Mouse (Mus musculus) intestine, embryonic 16.5 days (tissue): ENCODE data around the gene Pkp4. TPM values are rescaled to one million over a fixed set of nuclear protein-coding genes. Genes with fewer than 3 reads are reported as not detected.
A peak's percentile ranks its signal among the peaks of the same experiment; 100 is the strongest.

Experiments used
- ATAC-seq: fragments of 200-750 bp; cut with Nextera tagmentation; 2 replicates; pipeline ENCODE4 v1.8.0; 2017; ENCODE audit warnings: moderate TSS enrichment, moderate library complexity
- H3K27ac ChIP-seq: fragments of 300-500 bp; sonication (generic); 2 replicates; pipeline ENCODE4 v1.5.1; 2014; ENCODE audit warnings: mild to moderate bottlenecking, low read length
- H3K27me3 ChIP-seq: fragments of 300-500 bp; sonication (generic); replicated peaks from 2 replicates; pipeline ENCODE4 v1.6.1; 2014; ENCODE audit warnings: low read length, control low read depth, mixed read lengths; ENCODE audit not compliant: control insufficient read depth, insufficient read depth
- H3K36me3 ChIP-seq: fragments of 300-500 bp; sonication (generic); 2 replicates; pipeline ENCODE4 v1.6.1; 2014; ENCODE audit warnings: low read length, control low read depth; ENCODE audit not compliant: control insufficient read depth, insufficient read depth
- H3K4me1 ChIP-seq: fragments of 300-500 bp; sonication (generic); 2 replicates; pipeline ENCODE4 v1.6.1; 2014; ENCODE audit warnings: low read length, control low read depth, mixed read lengths; ENCODE audit not compliant: control insufficient read depth, insufficient read depth
- H3K4me2 ChIP-seq: fragments of 300-500 bp; sonication (generic); 2 replicates; pipeline ENCODE4 v1.6.1; 2014; ENCODE audit warnings: low read depth, low read length, control low read depth
- H3K4me3 ChIP-seq: fragments of 300-500 bp; sonication (generic); 2 replicates; pipeline ENCODE4 v1.5.1; 2014; ENCODE audit warnings: mild to moderate bottlenecking, low read length
- H3K9ac ChIP-seq: fragments of 300-500 bp; sonication (generic); 2 replicates; pipeline ENCODE4 v1.6.1; 2014; ENCODE audit warnings: low read depth, low read length
- H3K9me3 ChIP-seq: fragments of 300-500 bp; sonication (generic); 2 replicates; pipeline ENCODE4 v1.6.1; 2016; ENCODE audit warnings: low read length, control low read depth; ENCODE audit not compliant: control insufficient read depth
- WGBS: fragments of 180-500 bp; shearing (Covaris S2); extraction: QIAGEN DNeasy Blood & Tissue Kit; methylation state at CpG from one replicate; pipeline ENCODE4 v1.1.7; 2014; 5-methylcytosine and 5-hydroxymethylcytosine counted together
- polyA plus RNA-seq: library from polyadenylated mRNA; unstranded; fragments of >200 nt; fragmentation: Nextera tagmentation; extraction: Ambion mirVana; gene quantifications from 2 replicates; pipeline ENCODE4 v1.2.1, GENCODE M21; 2015

The Pkp4 gene
- polyA plus RNA-seq = 17.3 and 19.1 TPM in 2 replicates

DNA sequence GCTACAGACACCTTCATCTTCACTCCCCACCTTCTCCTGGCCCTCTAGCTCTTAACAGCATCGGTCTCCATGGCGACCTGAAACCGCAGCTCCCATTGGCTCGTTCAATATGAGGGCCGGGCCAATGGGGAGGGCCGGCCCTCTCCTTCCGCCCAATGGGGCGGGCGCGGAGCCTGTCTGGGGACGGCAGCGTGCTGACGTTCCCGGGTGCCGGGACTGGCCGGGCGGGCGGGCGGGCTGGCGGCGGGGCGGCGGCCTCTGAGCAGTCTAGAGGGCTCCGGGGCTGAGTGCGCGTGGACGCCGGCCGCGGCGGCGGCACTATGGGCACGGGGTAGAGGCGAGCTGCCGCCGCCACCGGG lies at the start of gene Pkp4, which contains the start of gene Ccdc148:
Gene Pkp4, plus strand, starts transcription at position 246 of the 359 bp plus-strand sequence.
Gene Ccdc148, minus strand, starts transcription at position 79 of the 359 bp plus-strand sequence.
- H3K4me2 ChIP-seq = peak within 1 kb of the TSS; percentile 58
- peak within 1 kb of the TSS; percentile 94 for H3K9ac ChIP-seq
- H3K4me1 ChIP-seq = peaks cover 5% of the 10 kb centered on the region
- no peaks in the 10 kb centered on the region for H3K9me3 ChIP-seq
- peak within 1 kb of the TSS; percentile 99 for H3K4me3 ChIP-seq
- peak; percentile 96 for ATAC-seq
- H3K27me3 ChIP-seq = no peaks in the 10 kb centered on the region
- WGBS = under 1% methylated on average over 37 of the region's 37 CpGs
- H3K36me3 ChIP-seq = no peaks in the 10 kb centered on the region
- peak within 1 kb of the TSS; percentile 89 for H3K27ac ChIP-seq

DNA sequence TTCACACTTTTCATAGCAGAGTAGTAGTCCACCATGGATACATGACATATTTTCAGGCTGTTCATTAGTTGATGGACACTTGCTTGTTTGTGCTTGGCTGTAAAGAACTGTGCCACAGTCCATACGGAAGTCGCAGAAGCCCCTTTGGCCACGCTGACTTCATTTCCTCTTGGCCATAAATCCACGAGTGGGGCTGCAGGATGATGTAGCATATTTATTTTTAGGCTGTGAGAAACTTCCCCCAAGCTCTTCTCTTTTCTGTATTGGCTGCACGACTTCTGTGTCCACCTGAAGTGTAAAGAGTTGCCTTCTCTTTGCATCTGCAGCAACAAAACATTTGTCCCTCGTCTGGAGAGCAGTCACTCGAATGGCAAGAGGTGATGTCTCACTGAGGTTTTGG lies 31.6 kb upstream of the Pkp4 start:
- H3K27me3 ChIP-seq = no peaks in the 10 kb centered on the region
- H3K4me1 ChIP-seq = no peaks in the 10 kb centered on the region
- no peak overlapping the region for H3K4me3 ChIP-seq
- ATAC-seq = no peak
- H3K36me3 ChIP-seq = no peaks in the 10 kb centered on the region
- no peak overlapping the region for H3K27ac ChIP-seq
- 66% methylated on average over 7 of the region's 7 CpGs for WGBS
- no peak overlapping the region for H3K9ac ChIP-seq
- no peaks in the 10 kb centered on the region for H3K9me3 ChIP-seq
- H3K4me2 ChIP-seq = no peak overlapping the region

DNA sequence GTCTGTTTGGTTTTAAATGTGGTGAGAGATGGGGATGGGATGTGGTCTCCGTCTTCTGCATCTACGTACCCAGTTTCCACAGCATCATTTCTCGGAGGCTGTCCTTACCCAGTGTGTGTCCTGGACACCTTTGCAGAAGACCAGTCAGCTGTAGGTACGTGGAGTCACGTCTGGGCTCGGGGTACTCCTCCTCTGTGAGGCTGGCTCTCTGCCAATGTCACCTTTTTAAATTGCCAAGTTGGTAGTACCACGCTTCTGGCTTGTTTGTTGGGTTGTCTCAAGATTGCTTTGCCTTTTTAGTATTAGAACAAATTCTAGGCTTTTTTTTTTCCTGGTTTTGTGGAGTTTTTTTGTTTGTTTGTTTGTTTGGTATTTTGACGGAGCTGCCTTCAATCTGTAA lies 30.8 kb upstream of the Pkp4 start:
- Histone ChIP-seq H3K4me3 (no peak overlapping the region), H3K27ac (no peak overlapping the region), H3K27me3 (no peaks in the 10 kb centered on the region), H3K9me3 (no peaks in the 10 kb centered on the region), H3K36me3 (no peaks in the 10 kb centered on the region), H3K9ac (no peak overlapping the region), H3K4me1 (no peaks in the 10 kb centered on the region), H3K4me2 (no peak overlapping the region)
- no peak for ATAC-seq
- 82% methylated on average over 8 of the region's 8 CpGs for WGBS

DNA sequence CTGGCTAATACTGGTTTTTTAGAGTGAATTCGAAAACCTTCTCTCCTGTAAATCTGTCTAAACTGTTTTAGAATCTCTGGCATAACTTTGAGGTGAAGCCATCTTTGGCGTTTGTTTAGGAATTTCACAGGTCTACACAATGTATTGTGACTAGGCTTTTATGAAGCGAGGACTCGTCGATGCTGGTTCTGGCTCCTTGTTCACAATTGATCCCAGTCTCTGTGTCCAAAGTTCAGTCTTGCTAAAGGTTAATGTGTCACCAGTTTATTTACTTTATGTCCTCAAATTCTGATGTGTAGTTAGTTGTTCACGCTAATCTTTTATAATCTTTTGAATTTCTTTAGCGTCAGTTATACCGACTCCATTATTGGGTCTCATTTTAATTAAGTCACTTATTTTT lies 29.6 kb upstream of the Pkp4 start:
- peak; percentile 65; the same call in 1 of the 2 replicates for ATAC-seq
- no peak overlapping the region for H3K9ac ChIP-seq

DNA sequence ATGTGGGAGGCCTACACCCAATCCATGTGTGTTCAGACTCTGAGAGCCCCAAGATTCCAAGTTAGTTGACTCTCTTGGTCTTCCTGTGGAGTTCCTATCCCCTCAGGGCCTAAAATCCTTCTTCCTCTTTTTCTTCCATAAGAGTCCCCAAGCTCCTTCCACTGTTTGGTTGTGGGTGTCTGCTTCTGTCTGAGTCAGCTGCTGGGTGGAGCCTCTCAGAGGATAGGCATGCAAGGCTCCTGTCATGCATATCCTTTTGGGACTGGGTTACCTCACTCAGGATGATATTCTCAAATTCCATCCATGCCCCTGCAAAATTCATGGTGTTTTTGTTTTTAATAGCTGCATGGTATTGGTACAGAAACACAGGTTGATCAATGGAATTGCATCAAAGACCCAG lies 5.2 kb upstream of the Pkp4 start:
- no peak overlapping the region for H3K27ac ChIP-seq
- peaks cover 5% of the 10 kb centered on the region for H3K4me1 ChIP-seq
- H3K9ac ChIP-seq = no peak overlapping the region
- H3K4me2 ChIP-seq = no peak overlapping the region
- H3K4me3 ChIP-seq = no peak overlapping the region
- no peaks in the 10 kb centered on the region for H3K27me3 ChIP-seq
- no peaks in the 10 kb centered on the region for H3K9me3 ChIP-seq
- no peaks in the 10 kb centered on the region for H3K36me3 ChIP-seq
- no peak for ATAC-seq

More for the DNA sequence above, 29.6 kb upstream of the Pkp4 start:
- WGBS = 64% methylated on average over 8 of the region's 8 CpGs
- Histone ChIP-seq H3K4me2 (no peak overlapping the region), H3K9me3 (no peaks in the 10 kb centered on the region), H3K27ac (no peak overlapping the region), H3K4me3 (no peak overlapping the region), H3K27me3 (no peaks in the 10 kb centered on the region), H3K4me1 (no peaks in the 10 kb centered on the region), H3K36me3 (no peaks in the 10 kb centered on the region)

DNA sequence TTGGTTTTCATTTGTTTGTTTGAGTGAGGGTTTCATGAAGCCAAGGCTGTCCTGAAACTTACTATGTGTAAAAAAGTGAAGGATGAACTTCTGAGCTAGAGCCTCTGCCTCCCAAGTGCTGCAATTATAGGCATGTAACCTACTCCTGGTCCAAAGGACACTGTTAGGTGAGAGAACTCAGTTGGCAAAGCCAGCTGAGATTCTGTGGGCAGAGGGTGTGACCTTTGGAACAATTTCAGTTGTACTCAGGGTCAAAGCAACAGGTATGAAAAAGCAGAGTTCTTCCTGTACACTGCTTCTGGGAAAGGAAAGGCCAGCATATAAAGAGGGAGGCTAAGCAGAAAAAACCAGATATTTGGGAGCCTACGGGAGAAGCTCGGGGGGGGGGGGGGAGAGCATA lies 2.5 kb upstream of the Pkp4 start:
- Histone ChIP-seq H3K27me3 (no peaks in the 10 kb centered on the region), H3K9ac (no peak overlapping the region), H3K4me3 (no peak overlapping the region), H3K9me3 (no peaks in the 10 kb centered on the region), H3K27ac (0 out of 2 replicates have a peak overlapping the region, but pooled peaks have one; percentile 19), H3K4me2 (no peak overlapping the region), H3K36me3 (no peaks in the 10 kb centered on the region), H3K4me1 (peaks cover 5% of the 10 kb centered on the region)
- ATAC-seq = peak; percentile 21; the same call in 1 of the 2 replicates
- 56% methylated on average over 2 of the region's 2 CpGs for WGBS

DNA sequence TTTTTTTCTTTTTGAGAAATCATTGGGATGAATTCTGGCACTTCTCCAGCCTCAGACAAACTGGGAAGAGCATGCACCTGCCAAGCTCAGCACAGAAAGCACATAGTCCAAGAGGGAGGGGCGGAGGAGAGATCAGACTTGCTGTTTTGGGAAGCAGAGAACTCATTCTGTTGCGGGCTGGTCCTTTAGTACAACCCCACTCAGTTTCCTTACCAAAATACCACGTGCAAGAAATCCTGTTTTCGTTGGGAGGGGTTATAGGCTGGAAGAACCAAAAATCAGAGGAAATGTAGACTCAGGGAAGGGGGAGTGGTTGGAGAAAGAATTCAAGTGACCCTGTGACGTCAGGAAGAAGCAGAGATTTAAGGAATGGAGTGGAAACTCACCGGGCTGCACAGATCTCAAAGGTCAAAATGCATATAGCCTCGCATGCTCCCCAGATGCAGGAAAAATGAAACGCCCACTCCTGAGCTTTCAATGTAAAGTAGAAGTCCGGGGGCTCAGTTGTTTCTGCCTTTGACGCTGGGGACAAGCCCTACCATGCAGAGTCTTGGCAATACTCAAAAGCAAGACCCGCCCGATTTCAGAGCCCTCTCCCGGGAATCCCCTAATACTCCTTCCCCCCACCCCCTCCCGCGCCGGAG lies 567 bp upstream of the Pkp4 start:
- 2% methylated on average over 16 of the region's 16 CpGs for WGBS
- Histone ChIP-seq H3K9me3 (no peaks in the 10 kb centered on the region), H3K9ac (no peak overlapping the region; the same call in 1 of the 2 replicates), H3K4me1 (peaks cover 5% of the 10 kb centered on the region), H3K4me2 (peak overlapping the region; percentile 58), H3K27me3 (no peaks in the 10 kb centered on the region), H3K36me3 (no peaks in the 10 kb centered on the region), H3K4me3 (peak overlapping the region; percentile 99), H3K27ac (0 out of 2 replicates have a peak overlapping the region, but pooled peaks have one; percentile 1)
- peak; percentile 47 for ATAC-seq

DNA sequence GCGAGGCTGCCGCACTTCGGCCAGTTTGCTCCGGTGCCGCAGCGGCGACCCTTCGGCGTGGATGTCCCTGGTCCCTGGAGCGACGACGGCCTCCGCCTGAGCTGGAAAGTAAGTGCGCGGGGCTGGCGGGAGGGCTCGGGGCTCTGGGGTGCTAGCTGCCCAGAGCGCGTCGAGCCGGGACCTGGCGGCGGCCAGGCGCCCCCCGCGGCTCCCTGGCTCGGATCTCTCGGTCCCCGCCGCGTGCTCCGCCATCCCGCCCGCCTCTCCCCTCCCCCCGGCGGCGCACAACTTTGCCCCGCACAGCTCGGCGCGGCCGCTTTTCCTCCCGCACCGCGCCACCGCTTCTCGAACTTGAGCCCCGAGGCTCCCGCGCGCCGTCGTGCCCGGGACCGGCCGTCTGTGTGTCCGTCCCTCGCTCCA lies 381 bp downstream of the Pkp4 start:
- H3K36me3 ChIP-seq = no peaks in the 10 kb centered on the region
- H3K27me3 ChIP-seq = no peaks in the 10 kb centered on the region
- H3K9me3 ChIP-seq = no peaks in the 10 kb centered on the region
- H3K9ac ChIP-seq = peak overlapping the region; percentile 94
- H3K4me1 ChIP-seq = peaks cover 5% of the 10 kb centered on the region
- H3K4me2 ChIP-seq = peak overlapping the region; percentile 58
- peak overlapping the region; percentile 89 for H3K27ac ChIP-seq
- WGBS = under 1% methylated on average over 45 of the region's 58 CpGs
- peak; percentile 49 for ATAC-seq
- peak overlapping the region; percentile 99 for H3K4me3 ChIP-seq

DNA sequence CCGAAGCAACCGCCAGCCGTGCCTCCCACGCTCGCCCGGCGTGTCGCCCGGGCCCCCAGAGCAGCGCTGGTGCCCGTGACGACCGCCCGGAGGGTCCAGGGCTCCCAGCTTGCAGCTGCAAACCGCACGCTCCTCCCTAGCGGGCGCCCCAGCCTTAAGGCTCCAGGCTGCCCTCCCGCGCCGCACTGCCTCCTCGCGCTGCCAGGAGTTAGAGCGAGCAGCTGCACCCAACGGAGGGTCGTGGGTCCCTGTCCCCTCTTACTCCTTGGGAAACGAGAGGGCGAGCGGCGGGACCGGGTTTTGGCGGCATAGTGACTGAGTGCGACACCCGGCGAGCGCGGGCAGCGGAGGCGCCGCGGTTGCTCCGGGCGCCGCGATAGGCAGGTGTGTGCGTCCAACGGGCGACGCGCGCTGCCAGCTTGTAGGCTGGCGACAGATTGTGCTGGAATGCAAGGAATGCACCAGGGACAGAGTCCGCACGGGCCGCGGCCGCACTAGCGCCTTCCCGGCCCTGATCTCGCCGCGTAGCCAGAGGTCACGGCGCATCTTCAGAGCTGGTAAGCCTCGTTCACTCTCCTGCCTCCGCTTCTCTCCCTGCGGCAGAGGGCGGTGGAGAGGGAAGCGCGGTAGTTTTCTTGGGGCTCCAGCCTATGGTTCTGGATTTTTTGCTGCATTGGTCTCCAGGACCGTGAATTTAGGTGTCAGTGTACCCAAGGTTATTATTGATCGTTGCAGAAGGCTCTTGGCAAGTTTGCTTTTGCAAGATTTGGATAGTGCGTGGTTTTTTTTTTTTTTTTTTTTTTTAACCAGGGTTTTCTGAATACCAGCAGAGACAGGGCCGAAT lies 1.0 kb downstream of the Pkp4 start:
- peaks cover 5% of the 10 kb centered on the region for H3K4me1 ChIP-seq
- H3K27me3 ChIP-seq = no peaks in the 10 kb centered on the region
- peak overlapping the region; percentile 58 for H3K4me2 ChIP-seq
- H3K36me3 ChIP-seq = no peaks in the 10 kb centered on the region
- H3K9me3 ChIP-seq = no peaks in the 10 kb centered on the region
- H3K27ac ChIP-seq = peak overlapping the region; percentile 89
- under 1% methylated on average over 74 of the region's 74 CpGs for WGBS
- peak; percentile 70 for ATAC-seq
- peak overlapping the region; percentile 94 for H3K9ac ChIP-seq
- peak overlapping the region; percentile 99 for H3K4me3 ChIP-seq
